Mouse (Mus musculus): ENCODE measurements around the gene Zfp37. TPM values are rescaled to one million over a fixed set of nuclear protein-coding genes. Genes with fewer than 3 reads are reported as not detected.
"Not testable (repeated sequence)": the region's sequence is repeated elsewhere in the genome, so short reads cannot be mapped to it uniquely, and the experiment has no call there.

Gene Zfp37
- polyA plus RNA-seq, 1 experiment from 2014 or later: 5.3 TPM

DNA sequence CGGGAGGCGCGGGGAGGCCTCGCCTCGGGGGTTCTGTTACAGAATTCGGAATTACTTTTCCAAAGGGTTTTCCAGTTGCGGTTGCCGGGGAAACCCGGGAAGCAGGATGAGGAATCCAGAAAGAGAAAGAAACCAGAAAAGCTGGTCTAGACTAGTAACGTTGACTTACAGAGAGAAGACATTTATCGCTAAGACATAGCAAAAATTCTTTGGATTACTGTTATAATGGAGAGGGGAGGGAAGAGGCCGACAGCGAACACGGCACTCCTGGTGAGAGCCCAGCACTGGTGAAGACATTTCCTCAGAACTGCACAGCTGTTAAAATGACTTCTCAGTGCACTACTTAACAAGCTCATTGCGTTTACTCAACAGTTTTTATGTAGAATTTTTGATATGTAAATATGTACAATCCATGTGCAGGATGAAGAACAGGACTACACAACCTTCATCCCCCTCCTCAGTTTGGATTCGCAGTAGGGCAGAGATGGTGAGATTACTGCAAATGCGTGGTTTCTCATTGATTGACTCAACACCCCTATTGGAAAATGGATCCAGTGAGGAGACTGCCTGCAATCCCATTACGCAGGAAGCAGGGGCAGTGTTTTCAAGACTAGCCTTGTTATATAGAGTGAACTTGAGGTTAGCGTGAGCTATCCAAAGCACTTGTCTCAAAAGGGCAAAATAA, 22.0 kb downstream of the Zfp37 start:
- Histone ChIP-seq H3K4me2 (peak overlapping the region; percentile 64), H3K27me3 (no peaks in the 10 kb centered on the region), H3K27ac (peak overlapping the region; percentile 86), H3K4me1 (replicated peaks) (peaks cover 13% of the 10 kb centered on the region), H3K9me3 (replicated peaks) (no peaks in the 10 kb centered on the region), H3K36me3 (peaks cover 2% of the 10 kb centered on the region), H3K9ac (peak overlapping the region; percentile 73), H3K4me3 (peak overlapping the region; percentile 80)
- peak; percentile 20; the same call in 1 of the 2 replicates for ATAC-seq (replicated peaks; ENCODE audit: insufficient number of reproducible peaks, insufficient read depth, low FRiP score, low read depth)
- 6% methylated on average over 19 of the region's 19 CpGs for WGBS

- peak overlapping the region; percentile 86 for H3K27ac ChIP-seq
- peak overlapping the region; percentile 80 for H3K4me3 ChIP-seq
- H3K36me3 ChIP-seq: peaks cover 10% of the 10 kb centered on the region
- H3K9me3 ChIP-seq (replicated peaks): no peaks in the 10 kb centered on the region
- peak overlapping the region; percentile 73 for H3K9ac ChIP-seq
- peak overlapping the region; percentile 64 for H3K4me2 ChIP-seq
- H3K4me1 ChIP-seq (replicated peaks): peaks cover 13% of the 10 kb centered on the region
- peak; percentile 98 for ATAC-seq (replicated peaks; ENCODE audit: insufficient number of reproducible peaks, insufficient read depth, low FRiP score, low read depth)
- H3K27me3 ChIP-seq: no peaks in the 10 kb centered on the region
- WGBS: under 1% methylated on average over 45 of the region's 45 CpGs
Measured at GRCm38 (mm10) chr4:62207851-62208695, 22.8 kb downstream of the Zfp37 start.

DNA sequence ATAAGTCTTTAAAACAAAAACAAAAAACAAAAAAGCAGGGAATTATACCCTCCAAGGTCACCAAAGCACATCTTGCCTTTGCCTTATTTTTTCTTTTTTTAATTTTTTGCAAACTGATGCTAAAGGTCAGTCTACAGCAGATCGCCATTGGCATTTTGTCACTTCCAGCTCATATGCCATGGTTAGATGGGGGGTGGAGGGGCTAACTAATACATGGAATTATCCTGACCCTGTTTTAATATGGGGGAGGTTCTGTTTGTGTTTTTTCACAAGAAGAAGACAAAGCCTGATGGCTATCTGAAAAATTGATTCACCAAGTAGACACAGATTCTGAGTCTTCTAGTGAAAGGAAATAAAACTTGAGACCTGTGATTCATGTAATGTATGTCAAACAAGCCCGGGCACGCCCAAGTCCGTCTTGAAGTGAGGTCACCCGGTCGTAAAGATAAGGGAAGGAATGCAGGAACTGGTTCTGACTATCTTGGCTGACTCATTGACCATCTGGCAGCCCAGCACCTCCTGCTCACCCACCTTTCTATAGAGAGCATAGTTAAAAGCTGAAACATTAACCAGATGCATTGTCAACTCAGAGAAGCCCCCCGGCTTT, 30.8 kb downstream of the Zfp37 start:
- no peak overlapping the region for H3K4me3 ChIP-seq
- no peak for ATAC-seq (replicated peaks; ENCODE audit: insufficient number of reproducible peaks, insufficient read depth, low FRiP score, low read depth)
- H3K4me1 ChIP-seq (replicated peaks): no peaks in the 10 kb centered on the region
- WGBS: 48% methylated on average over 7 of the region's 7 CpGs
- H3K27ac ChIP-seq: no peak overlapping the region
- H3K4me2 ChIP-seq: no peak overlapping the region
- no peaks in the 10 kb centered on the region for H3K27me3 ChIP-seq
- peaks cover 79% of the 10 kb centered on the region for H3K36me3 ChIP-seq
- H3K9ac ChIP-seq: no peak overlapping the region
- 0 out of 2 replicates have a peak, but pooled peaks cover 4% of the 10 kb centered on the region for H3K9me3 ChIP-seq (replicated peaks)

GRCm38 (mm10) chr4:62188778-62189177, 42.1 kb downstream of the Zfp37 start:
- Histone ChIP-seq H3K9ac (no peak overlapping the region), H3K4me3 (no peak overlapping the region), H3K36me3 (peaks cover 52% of the 10 kb centered on the region), H3K4me1 (replicated peaks) (no peaks in the 10 kb centered on the region), H3K27ac (no peak overlapping the region), H3K4me2 (no peak overlapping the region), H3K27me3 (no peaks in the 10 kb centered on the region), H3K9me3 (replicated peaks) (peaks cover 45% of the 10 kb centered on the region)
- no peak for ATAC-seq (replicated peaks; ENCODE audit: insufficient number of reproducible peaks, insufficient read depth, low FRiP score, low read depth)

DNA sequence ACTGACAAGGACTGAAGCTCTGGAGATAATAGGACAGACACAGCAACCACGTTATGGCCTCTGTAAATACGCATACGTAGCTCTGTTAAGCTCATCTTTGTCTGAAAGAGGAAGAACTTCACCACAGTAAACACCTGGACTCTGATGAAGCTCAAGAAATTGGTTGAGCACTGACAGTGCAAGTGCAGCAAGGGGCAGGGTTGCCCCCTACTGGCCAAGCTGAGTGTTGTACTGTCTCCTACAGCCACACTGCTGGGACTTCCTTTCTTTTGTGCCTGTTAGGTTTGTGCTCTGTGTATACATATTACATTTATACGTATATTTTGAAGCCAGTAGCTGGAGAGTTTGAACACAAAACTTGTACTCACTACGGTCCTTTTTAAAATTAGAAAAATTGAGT, 53.6 kb downstream of the Zfp37 start:
- Histone ChIP-seq H3K27me3 (no peaks in the 10 kb centered on the region), H3K4me2 (no peak overlapping the region), H3K9me3 (replicated peaks) (no peaks in the 10 kb centered on the region), H3K9ac (no peak overlapping the region), H3K4me3 (no peak overlapping the region), H3K4me1 (replicated peaks) (no peaks in the 10 kb centered on the region), H3K36me3 (no peaks in the 10 kb centered on the region), H3K27ac (no peak overlapping the region)
- ATAC-seq (replicated peaks; ENCODE audit: insufficient number of reproducible peaks, insufficient read depth, low FRiP score, low read depth): no peak
- 44% methylated on average over 5 of the region's 5 CpGs for WGBS

- Histone ChIP-seq H3K36me3 (no peaks in the 10 kb centered on the region), H3K9me3 (replicated peaks) (no peaks in the 10 kb centered on the region), H3K27me3 (no peaks in the 10 kb centered on the region), H3K4me1 (replicated peaks) (no peaks in the 10 kb centered on the region), H3K4me2 (no peak overlapping the region), H3K9ac (no peak overlapping the region), H3K4me3 (no peak overlapping the region), H3K27ac (no peak overlapping the region)
- 78% methylated on average over 4 of the region's 4 CpGs for WGBS
- ATAC-seq (replicated peaks; ENCODE audit: insufficient number of reproducible peaks, insufficient read depth, low FRiP score, low read depth): no peak
Measured at GRCm38 (mm10) chr4:62174471-62174870, 56.4 kb downstream of the Zfp37 start.

DNA sequence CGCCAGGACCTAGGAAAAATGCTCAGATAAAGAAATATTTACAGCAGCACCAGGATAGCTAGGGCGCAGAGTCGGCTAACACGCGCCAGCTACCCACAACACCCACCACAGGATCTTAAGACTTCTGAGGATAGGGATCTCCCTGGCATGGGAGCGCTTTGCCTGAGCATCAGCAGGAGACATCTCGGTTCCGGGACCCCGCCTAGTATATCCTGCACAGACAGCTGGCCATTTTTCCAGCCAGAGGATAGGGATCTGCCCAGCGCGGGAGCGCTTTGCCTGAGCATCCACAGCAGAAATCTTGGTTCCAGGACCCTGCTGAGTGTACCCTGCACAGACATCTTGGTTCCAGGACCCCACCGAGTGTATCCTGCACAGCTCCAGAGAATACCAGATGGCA, 63.2 kb downstream of the Zfp37 start:
- H3K4me1 ChIP-seq (replicated peaks); H3K27ac ChIP-seq; H3K36me3 ChIP-seq; H3K9me3 ChIP-seq (replicated peaks); H3K9ac ChIP-seq; H3K27me3 ChIP-seq; ATAC-seq (replicated peaks; ENCODE audit: insufficient number of reproducible peaks, insufficient read depth, low FRiP score, low read depth); H3K4me3 ChIP-seq; H3K4me2 ChIP-seq: not testable (repeated sequence)
- WGBS: 85% methylated on average over 13 of the region's 13 CpGs

DNA sequence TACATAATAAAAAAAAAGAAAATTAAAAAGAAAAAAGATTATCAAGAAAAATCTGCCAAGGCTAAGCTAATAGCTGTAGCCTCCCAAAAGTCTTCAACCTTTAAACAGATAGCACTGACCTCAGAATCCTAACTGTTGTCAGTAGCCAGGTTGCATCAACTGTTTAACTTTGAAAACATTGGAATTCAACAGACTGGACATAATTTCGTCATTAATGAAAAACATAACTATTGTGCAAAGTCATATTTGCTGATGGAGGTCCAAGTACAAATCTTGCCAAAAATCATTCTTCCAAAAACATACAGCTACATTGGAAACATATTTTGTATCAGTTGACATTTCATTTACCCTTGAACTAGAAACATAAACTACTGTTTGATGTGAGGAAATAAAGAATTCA, 72.4 kb downstream of the Zfp37 start:
- no peak overlapping the region for H3K4me2 ChIP-seq
- 51% methylated on average over 1 of the region's 1 CpGs for WGBS
- no peak overlapping the region for H3K27ac ChIP-seq
- no peaks in the 10 kb centered on the region for H3K27me3 ChIP-seq
- H3K9me3 ChIP-seq (replicated peaks): no peaks in the 10 kb centered on the region
- H3K9ac ChIP-seq: no peak overlapping the region
- no peak for ATAC-seq (replicated peaks; ENCODE audit: insufficient number of reproducible peaks, insufficient read depth, low FRiP score, low read depth)
- H3K4me3 ChIP-seq: no peak overlapping the region
- no peaks in the 10 kb centered on the region for H3K36me3 ChIP-seq
- no peaks in the 10 kb centered on the region for H3K4me1 ChIP-seq (replicated peaks)

- Histone ChIP-seq H3K36me3 (no peaks in the 10 kb centered on the region), H3K4me3 (no peak within 1 kb of the TSS), H3K9ac (no peak within 1 kb of the TSS), H3K4me1 (replicated peaks) (no peaks in the 10 kb centered on the region), H3K4me2 (no peak within 1 kb of the TSS), H3K9me3 (replicated peaks) (no peaks in the 10 kb centered on the region), H3K27me3 (no peaks in the 10 kb centered on the region), H3K27ac (no peak within 1 kb of the TSS)
- WGBS: 69% methylated on average over 2 of the region's 2 CpGs
- ATAC-seq (replicated peaks; ENCODE audit: insufficient number of reproducible peaks, insufficient read depth, low FRiP score, low read depth): no peak
Measured at GRCm38 (mm10) chr4:62150811-62151210, 80.0 kb downstream of the Zfp37 start, which contains the start of gene Mup21. Mup21 (minus strand) TSS chr4:62150863.
